Mouse (Mus musculus) hindbrain, postnatal 0 days (tissue): ENCODE data around the gene 2900026A02Rik. TPM values are rescaled to one million over a fixed set of nuclear protein-coding genes. Genes with fewer than 3 reads are reported as not detected.

Experiments
- ATAC-seq: fragments of 200-750 bp; cut with Nextera tagmentation; 2 replicates; pipeline ENCODE4 v1.8.0; 2017; ENCODE audit warnings: mild to moderate bottlenecking, moderate TSS enrichment, moderate library complexity
- DNase-seq: peaks from one replicate; pipeline ENCODE4 v3.0.0-alpha.2; 2015; ENCODE audit warnings: low spot score
- H3K27ac ChIP-seq: fragments of 300-500 bp; sonication (generic); 2 replicates; pipeline ENCODE4 v1.5.1; 2014; ENCODE audit warnings: mild to moderate bottlenecking
- H3K27me3 ChIP-seq: fragments of 300-500 bp; sonication (generic); 2 replicates; pipeline ENCODE4 v1.6.1; 2014; ENCODE audit warnings: low read length, mixed read lengths; ENCODE audit not compliant: insufficient read depth
- H3K36me3 ChIP-seq: fragments of 300-500 bp; sonication (generic); 2 replicates; pipeline ENCODE4 v1.6.1; 2014; ENCODE audit warnings: low read length, mixed read lengths; ENCODE audit not compliant: insufficient read depth
- H3K4me1 ChIP-seq: fragments of 300-500 bp; sonication (generic); 2 replicates; pipeline ENCODE4 v1.6.1; 2014; ENCODE audit warnings: antibody characterized with exemption, low read length, mixed read lengths; ENCODE audit not compliant: insufficient read depth
- H3K4me2 ChIP-seq: fragments of 300-500 bp; sonication (generic); 2 replicates; pipeline ENCODE4 v1.6.1; 2014; ENCODE audit warnings: low read depth, mild to moderate bottlenecking, low read length, moderate library complexity, mixed read lengths
- H3K4me3 ChIP-seq: fragments of 300-500 bp; sonication (generic); 2 replicates; pipeline ENCODE4 v1.5.1; 2014; ENCODE audit warnings: low read length
- H3K9ac ChIP-seq: fragments of 300-500 bp; sonication (generic); replicated peaks from 2 replicates; pipeline ENCODE4 v1.6.1; 2014; ENCODE audit warnings: mild to moderate bottlenecking, low read length, moderate library complexity, mixed read lengths
- H3K9me3 ChIP-seq: fragments of 300-500 bp; sonication (generic); 2 replicates; pipeline ENCODE4 v1.6.1; 2016; ENCODE audit warnings: low read length, mixed read lengths
- CTCF ChIP-seq: IDR thresholded peaks from 2 replicates; pipeline ENCODE4 v1.5.1; 2016; ENCODE audit warnings: antibody characterized with exemption, control low read depth, low read depth
- WGBS: fragments of 180-500 bp; shearing (Covaris S2); extraction: QIAGEN DNeasy Blood & Tissue Kit; methylation state at CpG from one replicate; pipeline ENCODE4 v1.1.7; 2014; 5-methylcytosine and 5-hydroxymethylcytosine counted together
- polyA plus RNA-seq: library from polyadenylated mRNA; unstranded; fragments of >200 nt; fragmentation: Nextera tagmentation; extraction: Ambion mirVana; gene quantifications from 2 replicates; pipeline ENCODE4 v1.2.1, GENCODE M21; 2015
- total RNA-seq: library from RNA; depleted of rRNA; stranded (reverse); fragments of >200 nt; gene quantifications from 2 replicates; pipeline ENCODE4 v1.2.3, GENCODE M21; 2014

2900026A02Rik gene
- total and polyA plus RNA-seq, 2 experiments from 2014 or later: 3.1 to 10.6 TPM

GRCm38 (mm10) chr5:113160320-113160719 is 60.7 kb downstream of the 2900026A02Rik start:
- Histone ChIP-seq H3K4me3 (no peak overlapping the region), H3K9me3 (no peaks in the 10 kb centered on the region), H3K9ac (no peak overlapping the region), H3K4me1 (peaks cover 6% of the 10 kb centered on the region), H3K36me3 (no peaks in the 10 kb centered on the region), H3K27me3 (no peaks in the 10 kb centered on the region), H3K4me2 (no peak overlapping the region), H3K27ac (no peak overlapping the region; the same call in 1 of the 2 replicates)
- 55% methylated on average over 10 of the region's 10 CpGs for WGBS
- TF ChIP-seq CTCF: no peak
- ATAC-seq: no peak
- DNase-seq: no peak

GRCm38 (mm10) chr5:113158759-113159355 is 62.2 kb downstream of the 2900026A02Rik start:
- DNase-seq: no peak
- Histone ChIP-seq H3K4me3 (no peak overlapping the region), H3K4me2 (no peak overlapping the region), H3K9me3 (no peaks in the 10 kb centered on the region), H3K4me1 (no peaks in the 10 kb centered on the region; the same call in 1 of the 2 replicates), H3K27me3 (no peaks in the 10 kb centered on the region), H3K36me3 (no peaks in the 10 kb centered on the region), H3K9ac (no peak overlapping the region), H3K27ac (no peak overlapping the region)
- ATAC-seq: no peak
- 58% methylated on average over 8 of the region's 8 CpGs for WGBS
- TF ChIP-seq CTCF: no peak

- peaks cover 7% of the 10 kb centered on the region; the same call in 1 of the 2 replicates for H3K4me1 ChIP-seq
- H3K4me2 ChIP-seq: no peak overlapping the region
- H3K9me3 ChIP-seq: no peaks in the 10 kb centered on the region
- no peak for TF ChIP-seq CTCF
- no peaks in the 10 kb centered on the region for H3K36me3 ChIP-seq
- no peaks in the 10 kb centered on the region for H3K27me3 ChIP-seq
- ATAC-seq: no peak
- no peak overlapping the region for H3K9ac ChIP-seq
- no peak for DNase-seq
- H3K27ac ChIP-seq: no peak overlapping the region
- no peak overlapping the region for H3K4me3 ChIP-seq
- 62% methylated on average over 10 of the region's 10 CpGs for WGBS
These were observed 63.4 kb downstream of the 2900026A02Rik start for GRCm38 (mm10) chr5:113157588-113157987.

GRCm38 (mm10) chr5:113157006-113157405 is 64.0 kb downstream of the 2900026A02Rik start:
- TF ChIP-seq CTCF: no peak
- Histone ChIP-seq H3K9ac (no peak overlapping the region), H3K4me1 (peaks cover 7% of the 10 kb centered on the region; the same call in 1 of the 2 replicates), H3K4me3 (no peak overlapping the region), H3K9me3 (no peaks in the 10 kb centered on the region), H3K4me2 (no peak overlapping the region), H3K27ac (no peak overlapping the region), H3K27me3 (no peaks in the 10 kb centered on the region), H3K36me3 (no peaks in the 10 kb centered on the region)
- DNase-seq (no peak), ATAC-seq (no peak)
- 71% methylated on average over 5 of the region's 5 CpGs for WGBS

GRCm38 (mm10) chr5:113155133-113155532 is 65.9 kb downstream of the 2900026A02Rik start:
- DNase-seq: peak; percentile 86
- ATAC-seq: peak; percentile 45; the same call in 1 of the 2 replicates
- Histone ChIP-seq H3K36me3 (no peaks in the 10 kb centered on the region), H3K27me3 (no peaks in the 10 kb centered on the region), H3K9ac (no peak overlapping the region), H3K27ac (no peak overlapping the region), H3K9me3 (no peaks in the 10 kb centered on the region), H3K4me1 (peaks cover 11% of the 10 kb centered on the region), H3K4me2 (no peak overlapping the region), H3K4me3 (no peak overlapping the region)
- WGBS: 6% methylated on average over 8 of the region's 8 CpGs
- TF ChIP-seq CTCF: peak; percentile 97

GRCm38 (mm10) chr5:113154441-113154840 is 66.6 kb downstream of the 2900026A02Rik start:
- Histone ChIP-seq H3K9ac (no peak overlapping the region), H3K27me3 (no peaks in the 10 kb centered on the region), H3K4me3 (no peak overlapping the region), H3K36me3 (no peaks in the 10 kb centered on the region), H3K4me2 (no peak overlapping the region), H3K4me1 (peaks cover 11% of the 10 kb centered on the region), H3K9me3 (no peaks in the 10 kb centered on the region), H3K27ac (no peak overlapping the region)
- DNase-seq (no peak), ATAC-seq (no peak)
- WGBS: 69% methylated on average over 5 of the region's 5 CpGs
- no peak for TF ChIP-seq CTCF

- Histone ChIP-seq H3K27ac (peak overlapping the region; percentile 60; the same call in 1 of the 2 replicates), H3K4me3 (no peak overlapping the region), H3K4me2 (no peak overlapping the region), H3K36me3 (no peaks in the 10 kb centered on the region), H3K9ac (no peak overlapping the region), H3K27me3 (no peaks in the 10 kb centered on the region), H3K4me1 (peaks cover 11% of the 10 kb centered on the region), H3K9me3 (no peaks in the 10 kb centered on the region)
- no peak for ATAC-seq
- TF ChIP-seq CTCF: no peak
- 75% methylated on average over 5 of the region's 5 CpGs for WGBS
- no peak for DNase-seq
These were observed 67.6 kb downstream of the 2900026A02Rik start for GRCm38 (mm10) chr5:113153508-113153830.
